Mouse (Mus musculus): ENCODE measurements around the gene Kank4. TPM values are rescaled to one million over a fixed set of nuclear protein-coding genes. Genes with fewer than 3 reads are reported as not detected.
"Not testable (repeated sequence)": the region's sequence is repeated elsewhere in the genome, so short reads cannot be mapped to it uniquely, and the experiment has no call there.

Kank4 gene
- polyA plus RNA-seq, 1 experiment from 2014 or later = 0.10 TPM

- DNase-seq (ENCODE audit: low spot score) = no peak
These were observed 17.4 kb upstream of the Kank4 start for GRCm38 (mm10) chr4:98834782-98835181.

DNA sequence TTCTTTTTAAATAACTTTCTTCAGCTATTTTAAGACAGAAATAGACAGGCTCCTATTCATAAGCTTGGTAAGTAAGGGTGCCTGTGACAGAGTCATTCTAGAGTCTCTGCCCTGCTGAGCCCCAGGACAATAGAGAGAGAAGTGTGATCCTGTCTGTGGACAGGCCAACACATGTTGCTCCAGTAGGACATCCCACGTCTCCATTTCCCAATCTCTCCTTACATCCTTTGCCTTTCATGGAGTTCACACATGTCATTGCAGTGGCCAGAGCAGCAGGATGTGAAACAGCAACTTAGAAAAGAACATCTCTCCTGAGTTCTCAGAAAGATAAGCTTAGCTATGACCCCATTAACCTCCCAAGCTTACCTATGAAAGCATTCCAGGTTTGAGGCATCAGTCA lies 14.4 kb upstream of the Kank4 start:
- DNase-seq (ENCODE audit: low spot score) = no peak

GRCm38 (mm10) chr4:98826701-98827100 lies 9.4 kb upstream of the Kank4 start:
- DNase-seq (ENCODE audit: low spot score) = no peak

DNA sequence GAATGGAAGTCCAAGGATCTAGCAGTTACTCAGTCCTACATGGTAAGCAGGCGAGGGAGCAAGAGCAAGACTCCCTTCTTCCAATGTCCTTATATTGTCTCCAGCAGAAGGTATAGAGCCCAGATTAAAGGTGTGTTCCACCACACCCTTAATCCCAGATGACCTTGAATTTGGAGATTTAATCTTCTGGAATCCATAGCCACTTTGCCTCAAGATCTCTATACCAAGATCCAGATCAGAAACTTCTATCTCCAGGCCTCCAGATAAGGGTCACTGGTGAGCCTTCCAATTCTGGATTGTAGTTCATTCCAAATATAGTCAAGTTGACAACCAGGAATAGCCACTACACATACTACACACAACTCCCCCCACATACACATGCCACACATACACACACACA lies 6.4 kb upstream of the Kank4 start, which contains the start of gene I0C0044D17Rik:
I0C0044D17Rik (minus strand) TSS at position 101 of the 400 bp plus-strand sequence.
- not testable (repeated sequence) for DNase-seq (ENCODE audit: low spot score)

DNA sequence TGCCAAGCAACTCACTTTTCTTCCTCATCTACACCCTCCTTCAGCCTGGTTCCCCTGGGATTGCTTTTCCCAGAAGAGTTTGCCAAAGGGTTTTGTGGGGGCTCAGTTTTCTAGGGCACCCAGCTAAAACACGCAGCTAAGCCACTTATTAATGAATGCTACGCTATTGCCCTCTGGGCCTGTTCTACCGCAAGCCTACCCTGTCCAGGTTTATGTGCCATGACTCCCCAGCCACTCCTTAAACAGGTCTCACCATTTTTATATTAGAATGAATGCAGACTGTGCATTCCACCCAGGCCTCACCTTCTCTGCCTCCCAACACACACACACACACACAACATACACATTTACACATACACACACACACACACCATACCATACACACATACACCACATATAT lies 5.7 kb upstream of the Kank4 start:
- DNase-seq (ENCODE audit: low spot score) = no peak

DNA sequence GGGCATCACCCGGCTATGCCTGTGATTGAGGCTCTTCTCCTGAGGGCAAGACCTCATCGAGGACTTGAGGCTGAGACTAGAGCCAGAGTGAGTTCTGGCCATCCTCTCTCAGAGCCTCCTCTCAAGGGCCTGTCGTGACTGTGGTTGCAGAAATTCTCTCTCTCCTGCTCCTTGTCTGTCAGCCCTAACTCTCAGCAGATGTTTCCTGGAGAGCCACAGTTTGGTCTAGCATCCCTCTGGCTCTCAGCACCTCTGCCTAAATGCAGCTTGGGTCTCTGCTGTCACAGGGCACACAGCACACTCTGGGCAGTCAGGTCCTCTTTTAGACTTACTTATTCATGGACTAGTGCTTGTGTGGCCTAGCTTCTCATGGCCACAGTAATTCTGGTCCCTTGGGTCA lies 5.1 kb upstream of the Kank4 start:
- DNase-seq (ENCODE audit: low spot score) = no peak

- no peak for DNase-seq (ENCODE audit: low spot score)
These were observed 1.9 kb upstream of the Kank4 start for GRCm38 (mm10) chr4:98819216-98819755.

- no peak for DNase-seq (ENCODE audit: low spot score)
These were observed 542 bp downstream of the Kank4 start for GRCm38 (mm10) chr4:98816807-98817183.

DNA sequence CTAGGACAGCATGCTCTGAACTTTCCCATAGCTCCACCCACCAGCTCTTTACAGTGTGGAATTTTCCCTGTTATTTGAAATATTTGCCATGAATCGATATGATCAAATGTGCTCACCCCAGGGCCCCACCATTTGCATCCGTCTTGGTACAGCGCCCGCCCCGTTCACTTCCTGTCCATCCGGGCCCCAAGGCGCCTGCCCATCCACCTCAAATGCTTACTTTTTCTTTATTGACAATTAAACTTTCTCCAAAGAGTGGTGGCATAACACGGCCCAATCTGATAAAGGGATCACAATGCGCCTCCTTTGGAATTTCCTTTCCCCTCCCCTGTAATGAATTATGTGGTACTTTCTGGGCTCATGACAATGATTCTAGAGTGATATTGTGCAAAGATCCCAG lies 11.0 kb downstream of the Kank4 start:
- DNase-seq (ENCODE audit: low spot score) = no peak

- DNase-seq (ENCODE audit: low spot score) = no peak
These were observed 11.9 kb downstream of the Kank4 start for GRCm38 (mm10) chr4:98805291-98806048.

GRCm38 (mm10) chr4:98804476-98805134 lies 12.7 kb downstream of the Kank4 start:
- no peak for DNase-seq (ENCODE audit: low spot score)

DNA sequence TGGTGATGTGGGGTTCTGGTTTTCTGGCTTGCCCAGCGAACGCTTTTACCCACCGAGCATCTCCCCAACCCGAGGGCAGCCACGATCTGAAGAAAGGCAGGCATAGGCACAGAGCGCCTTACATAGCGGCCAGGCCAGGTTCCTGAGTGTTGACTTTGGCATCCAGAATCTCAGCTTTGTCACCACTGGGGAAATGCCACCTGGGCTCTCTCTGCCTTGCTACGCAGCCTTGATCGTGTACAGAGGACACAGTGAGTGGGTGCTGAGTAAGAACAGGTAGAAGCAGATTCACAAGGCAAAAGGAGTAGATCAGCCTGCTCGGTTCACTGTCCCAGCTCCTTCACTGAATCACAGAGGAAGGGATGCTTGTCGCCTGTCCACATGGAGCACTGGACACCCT lies 15.6 kb downstream of the Kank4 start:
- DNase-seq (ENCODE audit: low spot score) = no peak

DNA sequence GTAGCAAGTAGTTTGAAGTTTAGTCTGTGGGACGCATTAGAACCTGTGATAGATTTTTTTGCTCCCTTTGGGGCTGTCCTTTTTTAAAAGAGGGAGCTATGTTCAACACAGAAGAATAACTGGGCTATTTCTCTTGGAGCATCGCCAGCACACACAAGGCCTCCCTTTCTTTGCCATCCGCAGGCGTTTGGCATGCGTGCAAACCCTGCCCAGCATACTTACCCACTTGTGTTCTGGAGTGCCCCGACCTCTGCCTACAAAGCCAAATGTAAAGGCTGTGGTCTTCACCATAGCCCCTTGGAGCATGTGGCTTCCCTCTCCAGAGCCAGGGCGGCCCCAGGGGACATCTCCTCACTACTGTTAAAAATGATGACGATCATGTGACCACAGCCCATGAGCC lies 16.5 kb downstream of the Kank4 start:
- no peak for DNase-seq (ENCODE audit: low spot score)

GRCm38 (mm10) chr4:98796591-98797341 lies 20.6 kb downstream of the Kank4 start:
- no peak for DNase-seq (ENCODE audit: low spot score)

- no peak for DNase-seq (ENCODE audit: low spot score)
These were observed 22.1 kb downstream of the Kank4 start for GRCm38 (mm10) chr4:98795241-98795640.

- no peak for DNase-seq (ENCODE audit: low spot score)
These were observed 23.9 kb downstream of the Kank4 start for GRCm38 (mm10) chr4:98793486-98793885.

- DNase-seq (ENCODE audit: low spot score) = no peak
These were observed 26.6 kb downstream of the Kank4 start for GRCm38 (mm10) chr4:98790721-98791120.

DNA sequence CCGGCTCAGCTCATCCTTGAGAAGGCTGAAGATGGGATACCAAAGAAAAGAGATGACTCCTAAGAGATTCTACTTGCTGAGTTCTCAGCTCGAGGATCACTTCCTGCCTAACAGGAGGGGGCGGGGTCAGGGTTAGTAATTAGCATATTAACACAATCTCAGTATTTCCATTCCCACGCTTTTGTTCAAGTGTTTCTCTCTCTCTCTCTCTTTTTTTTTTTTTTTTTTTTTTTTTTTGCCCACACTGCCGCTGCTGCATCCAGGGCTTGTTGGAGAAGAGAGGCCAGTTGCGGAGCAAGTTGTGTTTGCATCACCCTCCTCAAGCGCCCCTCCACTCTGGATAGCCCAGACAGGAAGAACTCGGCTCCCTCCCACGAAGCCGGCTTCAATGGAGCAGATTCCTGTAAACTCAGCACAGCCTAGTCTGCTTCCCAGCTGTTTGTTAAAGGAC lies 27.5 kb downstream of the Kank4 start:
- no peak for DNase-seq (ENCODE audit: low spot score)

DNA sequence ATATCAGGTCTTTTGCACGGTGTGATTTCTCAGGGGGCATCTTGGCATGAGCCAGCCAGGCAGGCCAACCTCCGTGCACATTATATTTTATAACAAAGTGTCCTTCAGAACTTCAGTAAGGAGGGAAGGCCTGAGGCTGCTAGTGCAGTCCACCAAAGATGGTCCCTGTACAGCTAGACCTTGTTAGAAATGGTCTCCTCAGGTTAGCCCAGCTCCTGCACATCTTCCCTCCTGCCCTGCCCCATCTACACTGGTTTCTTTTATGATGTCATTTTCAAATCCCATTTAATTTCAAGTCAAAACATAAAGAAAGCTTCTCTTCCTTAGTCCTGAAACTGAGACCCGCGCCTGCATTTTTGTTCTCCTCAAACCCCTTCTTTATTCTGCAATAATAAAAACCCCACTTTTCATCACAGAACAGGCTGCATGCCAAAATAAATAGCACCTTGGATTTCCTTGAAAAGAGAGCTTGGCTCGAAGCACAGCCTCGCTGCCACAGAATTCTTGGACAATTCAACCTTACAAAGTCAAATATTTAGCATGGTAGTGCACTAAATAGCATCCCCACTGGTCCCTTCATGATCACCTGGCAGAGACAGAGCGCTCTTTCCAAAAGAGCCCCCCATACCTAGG lies 28.1 kb downstream of the Kank4 start:
- no peak for DNase-seq (ENCODE audit: low spot score)

DNA sequence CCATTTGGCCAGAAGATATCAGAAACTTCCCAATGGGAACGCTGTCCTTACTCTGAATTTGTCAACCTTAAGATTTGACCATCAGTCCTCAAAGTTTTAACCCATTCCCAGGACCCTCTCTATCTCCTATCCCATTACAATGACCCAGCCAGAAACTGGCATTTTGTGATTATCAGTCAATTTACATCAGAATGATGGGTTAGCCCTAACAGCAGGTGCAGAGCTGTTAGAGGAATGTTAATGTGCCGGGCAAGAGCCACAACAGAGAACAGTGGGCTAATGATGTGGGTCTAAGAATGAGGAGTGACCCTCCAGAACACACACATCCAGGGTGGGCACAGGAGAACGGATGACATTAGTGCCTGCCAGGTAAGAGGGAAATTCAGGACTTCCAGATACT lies 31.1 kb downstream of the Kank4 start:
- DNase-seq (ENCODE audit: low spot score) = no peak

- no peak for DNase-seq (ENCODE audit: low spot score)
These were observed 31.5 kb downstream of the Kank4 start for GRCm38 (mm10) chr4:98785851-98786250.

Data from thymus, postnatal 0 days (tissue).